Mouse (Mus musculus): ENCODE results near the gene 0610012G03Rik. TPM values are rescaled to one million over a fixed set of nuclear protein-coding genes. Genes with fewer than 3 reads are reported as not detected.

0610012G03Rik gene
- total RNA-seq, 1 experiment = 27.8 TPM

DNA sequence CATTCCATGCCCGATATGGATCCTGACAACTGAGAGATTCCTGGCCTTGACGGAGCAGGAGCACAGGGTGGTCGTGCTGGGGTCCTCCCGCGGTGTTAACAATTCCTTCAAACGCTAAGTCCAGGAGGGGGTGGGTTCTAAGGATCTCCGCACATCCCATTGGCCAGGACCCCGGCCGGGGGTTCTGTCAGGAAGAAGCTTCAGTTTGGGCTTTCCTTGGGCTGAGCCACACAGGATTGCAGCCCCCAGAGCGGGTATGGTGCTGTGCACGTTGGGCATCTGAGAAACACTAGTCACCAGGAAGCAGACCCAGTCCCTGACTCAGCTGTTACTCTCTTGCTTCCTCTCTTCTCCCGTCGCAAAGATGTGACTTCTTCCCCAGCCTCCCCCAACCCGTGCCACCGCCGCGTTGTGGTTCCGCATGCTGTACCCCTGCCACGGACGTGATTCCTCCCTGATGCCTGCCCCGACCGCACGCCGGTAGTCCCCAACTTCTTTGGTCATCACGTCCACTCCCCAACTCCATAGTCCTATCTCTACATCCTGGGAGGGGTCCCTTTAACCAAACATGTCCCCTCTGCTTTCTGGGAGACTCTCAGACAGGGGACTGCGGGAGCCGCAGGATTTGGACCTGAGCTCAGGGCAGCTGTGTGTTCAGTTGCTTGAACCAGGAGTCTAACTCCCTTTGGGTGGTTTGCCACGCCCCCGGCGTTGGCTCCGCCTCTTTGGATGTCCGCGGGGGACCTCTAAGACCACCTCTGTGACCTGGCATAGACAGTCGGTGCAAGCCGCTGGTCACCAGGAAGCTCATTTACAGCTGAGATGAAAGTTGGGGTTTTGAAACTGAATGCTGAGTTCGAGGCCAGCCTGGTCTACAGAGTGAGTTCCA, 13.0 kb downstream of the 0610012G03Rik start:
- TF ChIP-seq ZNF384 (IDR thresholded peaks at IDR 0.05; ENCODE audit: low read depth, low read length) (no peak), MAFK (IDR thresholded peaks at IDR 0.05; ENCODE audit: insufficient read depth, low read depth, low read length) (no peak), HCFC1 (IDR thresholded peaks at IDR 0.05; ENCODE audit: borderline replicate concordance, insufficient read depth, low read length) (no peak), CHD2 (IDR thresholded peaks at IDR 0.05; ENCODE audit: low read depth, low read length) (no peak), ZC3H11A (IDR thresholded peaks at IDR 0.05; ENCODE audit: borderline replicate concordance, low read depth, low read length) (no peak)
- H3K4me3 ChIP-seq (ENCODE audit: insufficient read depth in 1 of 2, low read depth in 1 of 2, low read length in 2 of 2, poor library complexity in 1 of 2, severe bottlenecking in 1 of 2) = peak overlapping the region; percentile 44 to 45; a peak in 2 of 4 replicates
- H3K36me3 ChIP-seq (ENCODE audit: control insufficient read depth, insufficient read depth, low read length, poor library complexity, severe bottlenecking) = no peaks in the 10 kb centered on the region
- H3K27ac ChIP-seq (ENCODE audit: insufficient read depth, low read depth, low read length, poor library complexity, severe bottlenecking) = no peak overlapping the region
- no peak for DNase-seq (ENCODE audit: low read depth, low spot score)
- in situ Hi-C loops (cut with MboI; ENCODE audit: low sequenced_read_pairs in 2 of 2, unreplicated experiment in 2 of 2) = no loop called here
- H3K9ac ChIP-seq (ENCODE audit: insufficient read depth, low read depth, low read length, poor library complexity, severe bottlenecking) = 0 out of 2 replicates have a peak overlapping the region, but pooled peaks have one; percentile 2
- H3K9me3 ChIP-seq (ENCODE audit: control insufficient read depth, insufficient read depth, low read depth, low read length) = no peaks in the 10 kb centered on the region
- H3K4me1 ChIP-seq (ENCODE audit: control insufficient read depth in 2 of 2, insufficient read depth in 2 of 2, low read length in 2 of 2, poor library complexity in 1 of 2) = peaks cover 0 to 15% of the 10 kb centered on the region in 2 experiments; a peak in 2 of 4 replicates

DNA sequence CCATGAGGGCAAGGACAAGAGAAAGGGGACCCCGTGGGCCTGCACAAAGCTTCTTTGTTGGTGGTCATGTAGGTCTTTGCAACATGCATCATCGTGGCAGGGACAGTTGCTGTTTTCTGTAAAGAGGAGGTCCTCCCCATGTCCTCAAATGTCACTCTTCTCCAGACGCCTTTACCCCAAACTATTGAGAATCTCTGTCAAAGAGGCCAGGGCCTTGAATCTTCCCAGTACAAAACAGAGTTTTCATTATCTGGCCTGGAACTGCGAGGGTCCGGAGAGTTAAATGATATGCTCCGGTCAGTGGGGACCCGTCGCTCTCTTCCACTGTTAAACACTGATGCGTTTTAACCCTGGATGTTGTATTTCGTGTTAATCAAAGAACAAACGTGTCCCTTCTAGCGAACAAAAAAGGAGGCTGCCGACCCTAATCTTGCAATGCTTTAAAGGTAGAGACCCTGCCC, 13.7 kb downstream of the 0610012G03Rik start:
- Histone ChIP-seq H3K36me3 (ENCODE audit: control insufficient read depth, insufficient read depth, low read length, poor library complexity, severe bottlenecking) (no peaks in the 10 kb centered on the region), H3K4me1 (ENCODE audit: control insufficient read depth in 2 of 2, insufficient read depth in 2 of 2, low read length in 2 of 2, poor library complexity in 1 of 2) (peaks cover 0 to 18% of the 10 kb centered on the region in 2 experiments; a peak in 2 of 4 replicates), H3K9ac (ENCODE audit: insufficient read depth, low read depth, low read length, poor library complexity, severe bottlenecking) (no peak overlapping the region), H3K9me3 (ENCODE audit: control insufficient read depth, insufficient read depth, low read depth, low read length) (no peaks in the 10 kb centered on the region), H3K27ac (ENCODE audit: insufficient read depth, low read depth, low read length, poor library complexity, severe bottlenecking) (no peak overlapping the region), H3K4me3 (ENCODE audit: insufficient read depth in 1 of 2, low read depth in 1 of 2, low read length in 2 of 2, poor library complexity in 1 of 2, severe bottlenecking in 1 of 2) (peak overlapping the region in 1 of 2 experiments; percentile 44; a peak in 1 of 4 replicates)
- in situ Hi-C loops (cut with MboI; ENCODE audit: low sequenced_read_pairs in 2 of 2, unreplicated experiment in 2 of 2) = no loop called here
- no peak for DNase-seq (ENCODE audit: low read depth, low spot score)
- TF ChIP-seq MAFK (IDR thresholded peaks at IDR 0.05; ENCODE audit: insufficient read depth, low read depth, low read length) = no peak
- TF ChIP-seq ZNF384 (IDR thresholded peaks at IDR 0.05; ENCODE audit: low read depth, low read length) = no peak
- no peak for TF ChIP-seq CHD2 (IDR thresholded peaks at IDR 0.05; ENCODE audit: low read depth, low read length)
- TF ChIP-seq ZC3H11A (IDR thresholded peaks at IDR 0.05; ENCODE audit: borderline replicate concordance, low read depth, low read length) = no peak
- TF ChIP-seq HCFC1 (IDR thresholded peaks at IDR 0.05; ENCODE audit: borderline replicate concordance, insufficient read depth, low read length) = no peak

DNA sequence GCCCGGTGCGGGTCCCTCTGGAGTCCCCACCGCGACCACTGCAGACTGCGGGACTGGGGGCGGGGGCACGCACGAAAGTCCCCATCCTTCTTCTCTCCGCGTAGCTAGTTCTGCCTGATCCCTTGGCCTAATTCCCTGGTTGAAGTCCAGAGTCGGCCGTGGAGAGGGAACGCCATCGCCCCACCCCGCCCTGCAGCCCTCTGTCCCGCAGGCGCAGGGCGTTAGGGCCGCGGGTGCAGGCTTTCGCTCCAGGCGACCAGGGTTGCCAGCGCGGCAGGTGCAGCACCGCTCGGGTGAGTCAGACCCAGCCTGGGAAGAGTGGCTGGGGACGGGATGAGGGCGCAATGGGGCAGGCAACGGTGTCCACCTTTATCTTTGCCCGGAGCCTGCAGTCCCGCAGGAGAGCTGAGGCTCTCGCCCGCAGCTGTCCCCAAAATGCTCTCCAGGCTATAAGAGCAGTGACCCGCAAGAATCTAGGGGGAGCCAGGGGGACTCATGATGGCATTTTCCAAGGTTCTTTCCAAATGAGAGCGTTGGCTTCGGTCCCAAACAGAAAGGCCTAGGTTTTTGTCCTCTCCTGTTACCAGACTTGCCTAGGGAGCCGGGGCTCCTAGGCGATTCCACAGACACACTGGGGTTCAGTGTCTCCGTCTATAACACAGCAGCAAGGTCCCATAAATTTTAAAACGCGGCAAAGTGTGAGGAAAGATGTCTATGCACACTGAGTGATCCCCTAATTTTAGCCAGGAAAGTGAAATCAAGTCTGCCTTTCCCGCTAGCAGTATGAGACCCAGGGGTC, 14.3 kb downstream of the 0610012G03Rik start, which contains the start of gene Pigz:
Gene Pigz, plus strand, starts transcription at position 101 of the 799 bp plus-strand sequence.
- peak within 1 kb of the TSS; percentile 31 for H3K9ac ChIP-seq (ENCODE audit: insufficient read depth, low read depth, low read length, poor library complexity, severe bottlenecking)
- H3K9me3 ChIP-seq (ENCODE audit: control insufficient read depth, insufficient read depth, low read depth, low read length) = no peaks in the 10 kb centered on the region
- TF ChIP-seq ZC3H11A (IDR thresholded peaks at IDR 0.05; ENCODE audit: borderline replicate concordance, low read depth, low read length) (no peak), ZNF384 (IDR thresholded peaks at IDR 0.05; ENCODE audit: low read depth, low read length) (no peak), CHD2 (IDR thresholded peaks at IDR 0.05; ENCODE audit: low read depth, low read length) (no peak), MAFK (IDR thresholded peaks at IDR 0.05; ENCODE audit: insufficient read depth, low read depth, low read length) (no peak), HCFC1 (IDR thresholded peaks at IDR 0.05; ENCODE audit: borderline replicate concordance, insufficient read depth, low read length) (no peak)
- H3K4me3 ChIP-seq (ENCODE audit: insufficient read depth in 1 of 2, low read depth in 1 of 2, low read length in 2 of 2, poor library complexity in 1 of 2, severe bottlenecking in 1 of 2) = peak within 1 kb of the TSS; percentile 63 to 75
- DNase-seq (ENCODE audit: low read depth, low spot score) = no peak
- in situ Hi-C loops (cut with MboI; ENCODE audit: low sequenced_read_pairs in 2 of 2, unreplicated experiment in 2 of 2) = no loop called here
- no peaks in the 10 kb centered on the region for H3K36me3 ChIP-seq (ENCODE audit: control insufficient read depth, insufficient read depth, low read length, poor library complexity, severe bottlenecking)
- peaks cover 0 to 18% of the 10 kb centered on the region in 2 experiments; a peak in 2 of 4 replicates for H3K4me1 ChIP-seq (ENCODE audit: control insufficient read depth in 2 of 2, insufficient read depth in 2 of 2, low read length in 2 of 2, poor library complexity in 1 of 2)
- H3K27ac ChIP-seq (ENCODE audit: insufficient read depth, low read depth, low read length, poor library complexity, severe bottlenecking) = no peak within 1 kb of the TSS

All from ES-E14 (cell line).